ENCODE assay signal across 9 mouse cellular contexts in the genomic region with DNA sequence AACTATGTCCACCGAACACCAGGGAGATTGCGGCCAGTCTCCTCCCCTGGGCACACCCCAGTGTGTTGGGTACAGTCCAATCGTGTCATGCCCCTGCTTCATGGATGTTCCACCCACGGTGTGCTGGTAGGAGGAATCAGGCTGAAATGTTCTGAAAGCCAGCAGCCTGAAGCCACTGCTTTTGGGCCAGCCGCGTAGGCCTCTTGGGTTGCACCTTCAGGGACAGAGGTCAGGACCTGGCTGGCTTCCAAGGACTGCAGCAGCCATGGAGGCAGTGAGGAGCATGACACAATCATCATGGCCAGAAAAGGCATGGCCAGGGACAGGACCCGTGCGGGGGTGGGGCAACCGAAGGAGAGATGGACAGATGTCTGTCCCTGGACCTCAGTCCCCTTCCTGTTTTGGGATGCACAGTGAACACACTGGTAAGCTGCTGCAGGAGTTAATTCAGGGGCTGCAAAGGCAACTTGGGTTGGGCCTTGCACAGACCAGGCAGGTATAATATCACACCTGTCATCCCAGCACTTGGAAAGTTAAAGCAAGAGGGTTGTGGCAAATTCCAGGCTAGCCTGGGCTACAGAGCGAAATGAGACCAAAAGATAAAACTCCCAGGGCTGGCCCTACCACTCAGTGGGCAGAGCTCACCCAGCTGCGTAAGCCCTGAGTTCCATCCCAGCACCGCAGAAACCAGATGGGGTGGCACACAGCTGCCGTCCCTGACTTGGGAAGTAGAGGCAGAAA. TPM values are rescaled to one million over a fixed set of nuclear protein-coding genes. Genes with fewer than 3 reads are reported as not detected.
DNase-seq lines count a peak whose midpoint lies in the region; ATAC-seq lines count a peak whose summit lies in the region.
"Had no signal": no experiment of that assay in that cellular context is flagged by ENCODE, and none has a peak within 500 bp of the region (broad histone marks: within the 10 kb centered on the region; RNA-seq: fewer than 3 reads in every experiment).

No protein-coding gene starts in this region.

- H3K9ac ChIP-seq in hindbrain, embryonic 16.5 days (ENCODE audit: low read depth, low read length): no peak overlapping the region; the same call in none of the 2 replicates
- peak overlapping the region; percentile 44 for H3K9ac ChIP-seq in forebrain, embryonic 16.5 days (replicated peaks; ENCODE audit: low read depth, low read length)
- 0 out of 2 replicates have a peak overlapping the region, but pooled peaks have one; percentile 12 for H3K9ac ChIP-seq in limb, embryonic 11.5 days (ENCODE audit: low read length)
- peak overlapping the region; percentile 53 for H3K9ac ChIP-seq in neural tube, embryonic 13.5 days

- ATAC-seq in hindbrain, embryonic 16.5 days: no peak
- ATAC-seq in forebrain, embryonic 16.5 days: no peak
- no peak for ATAC-seq in limb, embryonic 11.5 days (ENCODE audit: insufficient number of reproducible peaks, low FRiP score, low TSS enrichment, low read depth)
- no peak for ATAC-seq in neural tube, embryonic 13.5 days (ENCODE audit: low read depth)

- peaks cover 9% of the 10 kb centered on the region; the same call in 1 of the 2 replicates for H3K27me3 ChIP-seq in hindbrain, embryonic 10.5 days (ENCODE audit: insufficient read depth, poor library complexity, severe bottlenecking)
- no peaks in the 10 kb centered on the region for H3K27me3 ChIP-seq in hindbrain, embryonic 16.5 days (replicated peaks; ENCODE audit: control insufficient read depth, insufficient read depth, low read length)
- no peaks in the 10 kb centered on the region for H3K27me3 ChIP-seq in forebrain, embryonic 16.5 days (replicated peaks; ENCODE audit: control insufficient read depth, insufficient read depth, low read length)
- H3K27me3 ChIP-seq in limb, embryonic 11.5 days (ENCODE audit: control insufficient read depth, insufficient read depth, low read length): no peaks in the 10 kb centered on the region
- no peaks in the 10 kb centered on the region for H3K27me3 ChIP-seq in neural tube, embryonic 13.5 days

- no peak overlapping the region; the same call in 1 of the 2 replicates for H3K4me2 ChIP-seq in hindbrain, embryonic 16.5 days (ENCODE audit: low read length)
- no peak overlapping the region for H3K4me2 ChIP-seq in forebrain, embryonic 16.5 days (ENCODE audit: low read length)
- H3K4me2 ChIP-seq in limb, embryonic 11.5 days (ENCODE audit: low read depth, severe bottlenecking): peak overlapping the region; percentile 71
- H3K4me2 ChIP-seq in neural tube, embryonic 13.5 days: peak overlapping the region; percentile 87; the same call in 1 of the 2 replicates

- H3K27ac ChIP-seq in hindbrain, embryonic 10.5 days: peak overlapping the region; percentile 96
- H3K27ac ChIP-seq in hindbrain, embryonic 16.5 days (ENCODE audit: low read depth, low read length): no peak overlapping the region
- no peak overlapping the region for H3K27ac ChIP-seq in forebrain, embryonic 16.5 days (ENCODE audit: low read length)
- H3K27ac ChIP-seq in limb, embryonic 11.5 days (replicated peaks; ENCODE audit: low read depth, low read length): no peak overlapping the region
- H3K27ac ChIP-seq in neural tube, embryonic 13.5 days (replicated peaks): 0 out of 2 replicates have a peak overlapping the region, but pooled peaks have one; percentile 89

- intact Hi-C loops in left cerebral cortex, postnatal 36 days (cut with DNase I): no loop called here

- H3K4me1 ChIP-seq in hindbrain, embryonic 10.5 days (replicated peaks): peaks cover 55% of the 10 kb centered on the region
- H3K4me1 ChIP-seq in hindbrain, embryonic 16.5 days (ENCODE audit: control insufficient read depth, insufficient read depth, low read depth, low read length): peaks cover 22% of the 10 kb centered on the region
- H3K4me1 ChIP-seq in forebrain, embryonic 16.5 days (replicated peaks; ENCODE audit: control insufficient read depth, insufficient read depth, low read length): peaks cover 24% of the 10 kb centered on the region
- H3K4me1 ChIP-seq in limb, embryonic 11.5 days (ENCODE audit: control insufficient read depth, insufficient read depth, low read length): peaks cover 32% of the 10 kb centered on the region
- peaks cover 37% of the 10 kb centered on the region for H3K4me1 ChIP-seq in neural tube, embryonic 13.5 days (replicated peaks)

- 92% methylated on average over 13 of the region's 13 CpGs for WGBS in hindbrain, embryonic 10.5 days
- WGBS in hindbrain, embryonic 16.5 days: 89% methylated on average over 13 of the region's 13 CpGs
- WGBS in forebrain, embryonic 16.5 days: 87% methylated on average over 13 of the region's 13 CpGs
- WGBS in limb, embryonic 11.5 days: 91% methylated on average over 13 of the region's 13 CpGs
- WGBS in neural tube, embryonic 13.5 days: 88% methylated on average over 13 of the region's 13 CpGs

- H3K36me3 ChIP-seq in hindbrain, embryonic 10.5 days: peaks cover 67% of the 10 kb centered on the region
- H3K36me3 ChIP-seq in hindbrain, embryonic 16.5 days (ENCODE audit: control insufficient read depth, insufficient read depth, low read length): peaks cover 47% of the 10 kb centered on the region
- H3K36me3 ChIP-seq in forebrain, embryonic 16.5 days (ENCODE audit: control insufficient read depth, insufficient read depth): peaks cover 30% of the 10 kb centered on the region
- H3K36me3 ChIP-seq in limb, embryonic 11.5 days (ENCODE audit: control insufficient read depth, insufficient read depth, low read length): peaks cover 18% of the 10 kb centered on the region
- H3K36me3 ChIP-seq in neural tube, embryonic 13.5 days: peaks cover 66% of the 10 kb centered on the region

- no peaks in the 10 kb centered on the region for H3K9me3 ChIP-seq in hindbrain, embryonic 10.5 days
- no peaks in the 10 kb centered on the region for H3K9me3 ChIP-seq in hindbrain, embryonic 16.5 days (ENCODE audit: control insufficient read depth, low read length)
- no peaks in the 10 kb centered on the region for H3K9me3 ChIP-seq in forebrain, embryonic 16.5 days (ENCODE audit: control insufficient read depth, low read length)
- H3K9me3 ChIP-seq in limb, embryonic 11.5 days (ENCODE audit: control insufficient read depth, low read length): no peaks in the 10 kb centered on the region
- H3K9me3 ChIP-seq in neural tube, embryonic 13.5 days: no peaks in the 10 kb centered on the region

- H3K4me3 ChIP-seq in hindbrain, embryonic 10.5 days: peak overlapping the region; percentile 80; the same call in 1 of the 2 replicates
- no peak overlapping the region for H3K4me3 ChIP-seq in hindbrain, embryonic 16.5 days (ENCODE audit: low read length)
- no peak overlapping the region for H3K4me3 ChIP-seq in forebrain, embryonic 16.5 days (replicated peaks; ENCODE audit: low read length)
- no peak overlapping the region for H3K4me3 ChIP-seq in limb, embryonic 11.5 days (ENCODE audit: low read depth, low read length)
- H3K4me3 ChIP-seq in neural tube, embryonic 13.5 days: peak overlapping the region; percentile 90; the same call in 1 of the 2 replicates

- no peak for DNase-seq in hindbrain, embryonic 10.5 days (ENCODE audit: low spot score)
- DNase-seq in adrenal gland, adult (ENCODE audit: inconsistent age in 2 of 2, low spot score in 1 of 2): peak; percentile 79 to 93
- no peak for DNase-seq in limb, embryonic 11.5 days (ENCODE audit: low spot score)
- no peak for DNase-seq in left cerebral cortex, postnatal 36 days (ENCODE audit: low spot score in 2 of 2)
- no peak for DNase-seq in Muller cell, postnatal 12 days (ENCODE audit: inconsistent ontology term)

RNA-seq across cellular contexts. Expression of a gene that starts 2.1 kb away (rescaled TPM):
- 53.2 and 58.8 TPM in 2 replicates for polyA plus RNA-seq in hindbrain, embryonic 10.5 days (2016; fragmentation: Nextera tagmentation; extraction: Ambion mirVana)
- 26.3 and 30.6 TPM in 2 replicates for polyA plus RNA-seq in hindbrain, embryonic 16.5 days (2015; fragmentation: Nextera tagmentation; extraction: Ambion mirVana)
- 36.8 and 38.3 TPM in 2 replicates for polyA plus RNA-seq in forebrain, embryonic 16.5 days (2015; fragmentation: Nextera tagmentation; extraction: Ambion mirVana)
- 35.9 and 40.0 TPM in 2 replicates for polyA plus RNA-seq in limb, embryonic 11.5 days (2014; fragmentation: Nextera tagmentation; extraction: Ambion mirVana)
- 32.5 and 42.5 TPM in 2 replicates for polyA plus RNA-seq in neural tube, embryonic 13.5 days (2015; fragmentation: Nextera tagmentation; extraction: Ambion mirVana)
- 10 to 100 TPM; 29.7 to 31.7 TPM for total RNA-seq in left cerebral cortex, postnatal 36 days (2021)

RNA-seq across cellular contexts. Expression of a gene that starts 9.8 kb away (rescaled TPM):
- 3.3 and 3.6 TPM in 2 replicates for polyA plus RNA-seq in hindbrain, embryonic 10.5 days (2016; fragmentation: Nextera tagmentation; extraction: Ambion mirVana)
- polyA plus RNA-seq in hindbrain, embryonic 16.5 days (2015; fragmentation: Nextera tagmentation; extraction: Ambion mirVana): 5.4 and 6.3 TPM in 2 replicates
- 3.6 and 4.9 TPM in 2 replicates for polyA plus RNA-seq in forebrain, embryonic 16.5 days (2015; fragmentation: Nextera tagmentation; extraction: Ambion mirVana)
- 1.7 and 1.8 TPM in 2 replicates for polyA plus RNA-seq in limb, embryonic 11.5 days (2014; fragmentation: Nextera tagmentation; extraction: Ambion mirVana)
- polyA plus RNA-seq in neural tube, embryonic 13.5 days (2015; fragmentation: Nextera tagmentation; extraction: Ambion mirVana): 4.5 and 4.8 TPM in 2 replicates
- under 1 TPM; 0.45 to 0.99 TPM for total RNA-seq in left cerebral cortex, postnatal 36 days (2021)

RNA-seq across cellular contexts. Expression of a gene that starts 24.3 kb away (rescaled TPM):
- not detected in 2 replicates for polyA plus RNA-seq in hindbrain, embryonic 10.5 days (2016; fragmentation: Nextera tagmentation; extraction: Ambion mirVana)
- polyA plus RNA-seq in hindbrain, embryonic 16.5 days (2015; fragmentation: Nextera tagmentation; extraction: Ambion mirVana): not detected in 2 replicates
- not detected in 2 replicates for polyA plus RNA-seq in forebrain, embryonic 16.5 days (2015; fragmentation: Nextera tagmentation; extraction: Ambion mirVana)
- polyA plus RNA-seq in limb, embryonic 11.5 days (2014; fragmentation: Nextera tagmentation; extraction: Ambion mirVana): not detected in 2 replicates
- polyA plus RNA-seq in neural tube, embryonic 13.5 days (2015; fragmentation: Nextera tagmentation; extraction: Ambion mirVana): not detected in 2 replicates
- 1 to 10 TPM; 1.4 to 1.8 TPM for total RNA-seq in left cerebral cortex, postnatal 36 days (2021)

RNA-seq across cellular contexts. Expression of a gene that starts 26.0 kb away (rescaled TPM):
- polyA plus RNA-seq in hindbrain, embryonic 10.5 days (2016; fragmentation: Nextera tagmentation; extraction: Ambion mirVana): 62.1 and 78.5 TPM in 2 replicates
- 128 and 144 TPM in 2 replicates for polyA plus RNA-seq in hindbrain, embryonic 16.5 days (2015; fragmentation: Nextera tagmentation; extraction: Ambion mirVana)
- polyA plus RNA-seq in forebrain, embryonic 16.5 days (2015; fragmentation: Nextera tagmentation; extraction: Ambion mirVana): 138 and 143 TPM in 2 replicates
- 49.0 and 60.6 TPM in 2 replicates for polyA plus RNA-seq in limb, embryonic 11.5 days (2014; fragmentation: Nextera tagmentation; extraction: Ambion mirVana)
- polyA plus RNA-seq in neural tube, embryonic 13.5 days (2015; fragmentation: Nextera tagmentation; extraction: Ambion mirVana): 99.3 and 102 TPM in 2 replicates
- total RNA-seq in left cerebral cortex, postnatal 36 days (2021): 100 to 1,000 TPM; 419 to 450 TPM

RNA-seq across cellular contexts. Expression of a gene that starts 27.4 kb away (rescaled TPM):
- 7.0 and 9.0 TPM in 2 replicates for polyA plus RNA-seq in hindbrain, embryonic 10.5 days (2016; fragmentation: Nextera tagmentation; extraction: Ambion mirVana)
- 5.3 and 6.4 TPM in 2 replicates for polyA plus RNA-seq in hindbrain, embryonic 16.5 days (2015; fragmentation: Nextera tagmentation; extraction: Ambion mirVana)
- 7.3 and 8.3 TPM in 2 replicates for polyA plus RNA-seq in forebrain, embryonic 16.5 days (2015; fragmentation: Nextera tagmentation; extraction: Ambion mirVana)
- 2.0 TPM in 2 replicates for polyA plus RNA-seq in limb, embryonic 11.5 days (2014; fragmentation: Nextera tagmentation; extraction: Ambion mirVana)
- polyA plus RNA-seq in neural tube, embryonic 13.5 days (2015; fragmentation: Nextera tagmentation; extraction: Ambion mirVana): 2.3 and 3.3 TPM in 2 replicates
- under 1 TPM in 1 of 2 experiments, not detected in 1; 0.50 TPM for total RNA-seq in left cerebral cortex, postnatal 36 days (2021)
- total RNA-seq: heart, adult 2 months had no signal

Comparison
In these comparisons a context has a peak if more than half of its experiments do, and no peak if none do; other contexts are left out.
1. H3K27ac ChIP-seq: peak in hindbrain, embryonic 10.5 days (single experiment) and neural tube, embryonic 13.5 days (single experiment); none in hindbrain, embryonic 16.5 days (single experiment), forebrain, embryonic 16.5 days (single experiment) and limb, embryonic 11.5 days (single experiment).
2. H3K4me3 ChIP-seq: peak in hindbrain, embryonic 10.5 days (single experiment) and neural tube, embryonic 13.5 days (single experiment); none in hindbrain, embryonic 16.5 days (single experiment), forebrain, embryonic 16.5 days (single experiment) and limb, embryonic 11.5 days (single experiment).
3. DNase-seq: peak in adrenal gland, adult (2 of 2); none in hindbrain, embryonic 10.5 days (single experiment), limb, embryonic 11.5 days (single experiment), left cerebral cortex, postnatal 36 days (0 of 2) and Muller cell, postnatal 12 days (single experiment).
4. H3K4me2 ChIP-seq: peak in limb, embryonic 11.5 days (single experiment) and neural tube, embryonic 13.5 days (single experiment); none in hindbrain, embryonic 16.5 days (single experiment) and forebrain, embryonic 16.5 days (single experiment).